Mouse (Mus musculus) G1E-ER4 (cell line): ENCODE measurements around the gene Fars2. TPM values are rescaled to one million over a fixed set of nuclear protein-coding genes. Genes with fewer than 3 reads are reported as not detected.

ENCODE experiments used
- GATA1 ChIP-seq: IDR thresholded peaks from one replicate; pipeline ENCODE4 v1.8.0; 2012; ENCODE audit warnings: low read length, inconsistent platforms
- polyA plus RNA-seq: library from polyadenylated mRNA; stranded (reverse); fragments of >175 nt; gene quantifications from 2 replicates; pipeline ENCODE4 v1.2.3, GENCODE M21; 2012

The Fars2 gene
- polyA plus RNA-seq, 1 experiment, result 60.7 TPM

GRCm38 (mm10) chr13:36530852-36531251 lies 413.6 kb downstream of the Fars2 start:
- TF ChIP-seq GATA1, result no peak

- TF ChIP-seq GATA1, result no peak
These were observed 414.7 kb downstream of the Fars2 start for GRCm38 (mm10) chr13:36531893-36532292.

GRCm38 (mm10) chr13:36533071-36533470 lies 415.9 kb downstream of the Fars2 start:
- no peak for TF ChIP-seq GATA1

GRCm38 (mm10) chr13:36533518-36533917 lies 416.3 kb downstream of the Fars2 start:
- no peak for TF ChIP-seq GATA1

- TF ChIP-seq GATA1, result no peak
These were observed 416.8 kb downstream of the Fars2 start for GRCm38 (mm10) chr13:36533966-36534540.

- TF ChIP-seq GATA1, result no peak
These were observed 420.4 kb downstream of the Fars2 start for GRCm38 (mm10) chr13:36537580-36537979.

- no peak for TF ChIP-seq GATA1
These were observed 421.2 kb downstream of the Fars2 start for GRCm38 (mm10) chr13:36538385-36538784.

- TF ChIP-seq GATA1, result no peak
These were observed 423.0 kb downstream of the Fars2 start for GRCm38 (mm10) chr13:36540231-36540630.

- no peak for TF ChIP-seq GATA1
These were observed 424.1 kb downstream of the Fars2 start for GRCm38 (mm10) chr13:36541287-36541780.

- TF ChIP-seq GATA1, result no peak
These were observed 433.5 kb downstream of the Fars2 start for GRCm38 (mm10) chr13:36550694-36551093.

GRCm38 (mm10) chr13:36552522-36553246 lies 435.5 kb downstream of the Fars2 start:
- TF ChIP-seq GATA1, result no peak

GRCm38 (mm10) chr13:36553247-36553642 lies 436.0 kb downstream of the Fars2 start:
- no peak for TF ChIP-seq GATA1

- no peak for TF ChIP-seq GATA1
These were observed 437.5 kb downstream of the Fars2 start for GRCm38 (mm10) chr13:36554743-36555142.

GRCm38 (mm10) chr13:36562447-36563441 lies 445.5 kb downstream of the Fars2 start:
- no peak for TF ChIP-seq GATA1

GRCm38 (mm10) chr13:36564764-36565315 lies 447.6 kb downstream of the Fars2 start:
- no peak for TF ChIP-seq GATA1
